Mouse (Mus musculus) MEL (cell line): ENCODE results near the gene Sh3glb2.

ENCODE experiments used
- BHLHE40 ChIP-seq: IDR thresholded peaks from 2 replicates; pipeline ENCODE4 v1.6.1; 2012; ENCODE audit warnings: low read depth, mild to moderate bottlenecking, inconsistent platforms, low read length, improper control_type of control experiment, borderline replicate concordance
- CHD2 ChIP-seq: IDR thresholded peaks from 2 replicates; pipeline ENCODE4 v1.6.1; 2011; ENCODE audit warnings: low read length, improper control_type of control experiment
- CTCF ChIP-seq, 3 experiments: IDR thresholded peaks in 2 of 3; conservative IDR thresholded peaks in 1 of 3; 2 replicates each; pipeline ENCODE4 v1.5.1; 2011 to 2012; ENCODE audit warnings: low read length in 3 of 3, low read depth in 2 of 3, mild to moderate bottlenecking in 2 of 3, improper control_type of control experiment in 1 of 3, inconsistent platforms in 1 of 3, mixed read lengths in 1 of 3, moderate library complexity in 1 of 3; ENCODE audit not compliant: control insufficient read depth in 1 of 3, insufficient read depth in 1 of 3, poor library complexity in 1 of 3, severe bottlenecking in 1 of 3
- EP300 ChIP-seq, 2 experiments: IDR thresholded peaks; 2 replicates each; pipeline ENCODE4 v1.6.1; 2011; ENCODE audit warnings: improper control_type of control experiment in 2 of 2, low read length in 2 of 2, low read depth in 1 of 2, mild to moderate bottlenecking in 1 of 2
- MAZ ChIP-seq: IDR thresholded peaks from 2 replicates; pipeline ENCODE4 v1.6.1; 2012; ENCODE audit warnings: low read depth, mild to moderate bottlenecking, inconsistent platforms, low read length, improper control_type of control experiment
- SIN3A ChIP-seq: IDR thresholded peaks from 2 replicates; pipeline ENCODE4 v1.6.1; 2012; ENCODE audit warnings: low read length, improper control_type of control experiment, inconsistent platforms

DNA sequence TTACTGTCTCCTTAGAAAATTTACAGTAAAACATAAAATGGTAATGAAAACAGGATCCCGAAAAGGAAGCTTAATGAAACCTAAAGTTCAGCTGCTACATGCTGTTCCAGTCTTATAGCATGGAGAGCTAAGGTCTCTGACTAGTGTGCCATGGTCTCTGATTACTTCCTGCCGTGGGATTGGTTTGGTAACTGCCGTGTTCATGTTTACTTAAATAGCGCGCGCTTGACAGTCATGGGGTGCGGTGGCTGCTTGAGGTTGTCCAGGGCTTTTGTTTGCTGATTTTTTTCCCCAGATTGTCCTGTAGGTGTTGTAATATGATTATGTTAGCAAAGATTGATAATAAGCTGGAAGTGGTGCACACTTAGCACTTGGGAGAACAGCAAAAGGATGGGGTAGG lies 53.0 kb downstream of the Sh3glb2 start:
- TF ChIP-seq CHD2 (no peak), SIN3A (no peak), BHLHE40 (no peak), CTCF (IDR thresholded peaks at IDR 0.05 in 2 of 3, conservative IDR thresholded peaks at IDR 0.05 in 1 of 3; ENCODE audit: control insufficient read depth in 1 of 3, insufficient read depth in 1 of 3, low read depth in 2 of 3, low read length in 3 of 3, poor library complexity in 1 of 3, severe bottlenecking in 1 of 3) (no peak), EP300 (IDR thresholded peaks at IDR 0.05; ENCODE audit: low read depth in 1 of 2, low read length in 2 of 2) (no peak), MAZ (no peak)
